Mouse (Mus musculus) sigmoid colon, adult 10 weeks (tissue): ENCODE measurements around the gene Ccr10. TPM values are rescaled to one million over a fixed set of nuclear protein-coding genes. Genes with fewer than 3 reads are reported as not detected.

Experiments
- polyA plus RNA-seq: library from polyadenylated mRNA; stranded (reverse); fragments of 350-450 nt; fragmentation: Illumina TruSeq; extraction: RNeasy Lipid Tissue Mini Kit (QIAGEN cat#74804); gene quantifications from one replicate; pipeline ENCODE4 v1.2.3, GENCODE M21; 2014; ENCODE audit warnings: low read depth, low replicate concordance

Ccr10 gene
- not detected for polyA plus RNA-seq

DNA sequence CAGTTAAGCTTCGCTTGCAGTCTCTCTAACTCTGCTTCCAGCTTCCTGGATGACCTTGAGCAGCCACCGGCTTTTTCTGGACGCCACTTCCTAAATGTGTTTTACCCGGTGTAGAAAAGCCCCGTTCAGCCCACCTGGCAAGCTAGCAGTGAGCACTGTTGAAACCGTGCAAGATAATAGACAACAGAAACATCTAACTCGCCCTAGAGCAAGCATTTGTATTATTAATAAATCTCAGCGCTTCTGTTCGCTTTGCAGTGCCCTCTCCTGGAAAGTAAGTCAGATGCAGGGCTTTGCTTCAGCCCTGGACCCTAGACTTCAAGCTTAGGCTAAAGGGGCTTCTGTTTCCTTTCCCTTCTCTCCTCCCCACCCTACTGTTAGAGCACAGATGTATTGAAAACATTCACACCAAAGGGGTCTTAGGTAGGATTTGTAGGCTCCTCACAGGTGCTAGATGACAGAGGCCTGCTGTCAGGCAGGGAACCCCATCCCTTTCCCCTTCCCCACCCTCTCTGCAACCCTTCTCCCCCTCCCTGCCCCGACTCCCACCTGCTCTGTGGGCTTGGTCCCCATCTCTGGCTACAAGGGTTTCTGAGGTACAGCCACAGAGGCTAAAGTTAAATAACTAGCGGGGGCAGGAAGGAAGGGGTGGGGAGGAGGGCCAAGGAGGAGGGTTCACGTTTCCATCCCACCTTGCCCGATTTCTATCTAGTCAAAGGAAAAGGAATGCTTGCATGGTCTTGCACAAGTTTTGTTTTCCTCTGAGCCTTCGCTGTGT lies at the start of gene Ccr10:
TSS of gene Ccr10 (minus strand) at position 593 of the 778 bp plus-strand sequence.

DNA sequence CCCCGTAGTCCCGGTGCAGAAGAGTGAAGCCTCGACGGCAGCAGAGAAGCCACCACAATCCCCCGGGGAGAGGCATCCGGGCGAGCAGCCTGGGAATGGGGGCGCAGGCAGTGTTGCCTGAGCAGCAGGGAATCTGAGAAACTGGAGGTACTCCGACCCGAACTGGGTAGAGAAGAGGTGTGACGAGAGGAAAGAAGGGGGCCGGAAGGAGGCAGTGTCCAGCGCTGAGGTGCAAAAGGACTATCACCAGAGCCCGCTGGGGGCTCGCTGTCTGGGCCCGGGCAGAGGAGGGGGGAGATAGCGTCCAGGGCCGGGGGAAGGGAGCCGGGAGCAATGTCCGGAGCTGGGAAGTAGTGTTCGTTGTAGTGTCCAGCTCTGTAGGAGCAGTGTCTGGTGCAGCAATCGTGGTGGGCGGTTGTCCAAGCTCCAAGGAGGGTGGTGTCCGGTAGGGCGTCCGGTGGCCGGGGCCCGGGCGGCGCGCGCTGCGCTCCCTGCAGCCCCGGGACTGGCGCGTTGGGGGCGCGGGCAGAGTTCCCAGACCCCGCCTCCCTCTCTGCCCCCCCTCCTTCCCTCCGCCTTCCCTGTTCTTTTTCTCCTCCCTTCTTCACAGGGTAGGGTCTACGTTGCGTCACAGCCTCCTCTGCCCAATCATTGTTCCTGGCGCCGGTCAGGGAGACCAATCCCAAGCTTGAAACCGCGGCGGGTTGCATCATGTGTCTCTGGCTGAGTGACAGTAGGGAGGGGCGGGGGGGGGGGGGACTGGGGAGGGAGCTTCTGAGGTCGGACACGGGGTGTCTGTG lies 4.2 kb downstream of the Ccr10 start, which contains the start of gene Plekhh3:
TSS of gene Plekhh3 (minus strand) at position 541 of the 800 bp plus-strand sequence.

DNA sequence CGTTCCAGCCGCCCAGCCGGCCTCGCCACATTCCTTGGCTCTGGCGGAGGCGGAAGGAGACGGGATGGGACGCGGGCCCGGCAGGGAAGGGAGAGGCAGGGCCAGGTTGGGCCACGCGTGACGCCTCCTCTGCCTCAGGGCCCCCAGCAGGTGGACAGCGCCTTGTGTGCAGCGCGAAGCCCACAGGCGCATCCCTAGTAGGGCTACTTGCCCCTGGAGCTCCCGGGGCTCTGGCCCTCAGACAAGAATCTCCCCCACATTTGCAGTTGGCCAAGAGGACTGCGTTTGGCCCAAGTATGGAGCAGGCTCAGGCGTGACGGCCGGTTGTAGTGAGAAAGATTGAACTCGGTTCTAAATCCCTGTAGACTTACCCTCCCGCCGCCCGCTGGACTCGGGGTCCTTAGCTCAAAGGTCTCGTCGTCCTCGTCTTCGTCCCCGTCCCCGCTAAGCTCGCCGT lies 4.9 kb downstream of the Ccr10 start, which contains the start of gene Cntnap1:
TSS of gene Cntnap1 (plus strand) at position 170 of the 457 bp plus-strand sequence.

DNA sequence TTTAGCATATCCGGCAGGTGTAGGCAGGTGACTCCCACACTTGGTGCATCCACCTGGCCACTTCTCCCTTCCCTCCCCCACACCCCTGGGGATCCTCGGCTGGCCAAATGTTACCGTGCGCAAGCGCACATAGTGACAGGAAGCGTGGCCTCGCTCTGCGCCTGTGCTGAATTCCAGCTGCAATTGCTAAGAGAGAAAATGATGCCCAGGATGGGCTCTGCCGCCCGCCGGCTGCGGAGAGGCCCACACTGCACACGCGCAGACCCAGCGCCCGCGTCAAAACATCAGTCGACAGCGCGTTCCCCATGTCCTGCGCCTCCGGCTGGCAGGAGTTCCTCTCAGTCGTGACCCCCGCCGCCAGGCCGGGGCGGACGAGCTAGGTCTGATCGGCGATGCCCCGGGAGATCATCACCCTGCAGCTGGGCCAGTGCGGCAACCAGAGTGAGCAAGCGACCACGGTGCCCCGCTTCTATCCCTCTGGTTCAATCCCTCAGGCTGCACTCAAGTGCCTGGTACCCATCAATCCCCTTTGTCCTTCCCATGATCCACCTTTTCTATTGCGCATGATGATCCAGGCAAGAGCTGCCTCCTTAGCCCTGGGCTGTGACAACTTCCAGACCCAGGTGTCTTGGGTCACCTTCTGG lies 19.4 kb downstream of the Ccr10 start, which contains the start of gene Tubg2:
TSS of gene Tubg2 (plus strand) at position 180 of the 644 bp plus-strand sequence.

Other genes starting within 250 kb of the Ccr10 start
- gene Stat3, start 235.9 kb downstream of the Ccr10 start, polyA plus RNA-seq, result 28.1 TPM
- 61.3 TPM for gene Cavin1, start 204.6 kb downstream of the Ccr10 start, polyA plus RNA-seq
- 69.0 TPM for gene Atp6v0a1, start 166.0 kb downstream of the Ccr10 start, polyA plus RNA-seq
- 0.47 TPM for gene Naglu, start 105.4 kb downstream of the Ccr10 start, polyA plus RNA-seq
- gene Hsd17b1, start 97.0 kb downstream of the Ccr10 start, polyA plus RNA-seq, result not detected
- gene Coasy, start 92.9 kb downstream of the Ccr10 start, polyA plus RNA-seq, result 2.2 TPM
- 98.1 TPM for gene Mlx, start 88.2 kb downstream of the Ccr10 start, polyA plus RNA-seq
- gene Psmc3ip, start 80.0 kb downstream of the Ccr10 start, polyA plus RNA-seq, result 0.88 TPM
- gene Retreg3, start 55.5 kb downstream of the Ccr10 start, polyA plus RNA-seq, result 54.4 TPM
- gene Tubg1, start 55.5 kb downstream of the Ccr10 start, polyA plus RNA-seq, result 0.98 TPM
- 0.25 TPM for gene Tubg2, start 19.5 kb downstream of the Ccr10 start, polyA plus RNA-seq
- gene Cntnap1, start 4.9 kb downstream of the Ccr10 start, polyA plus RNA-seq, result 0.28 TPM
- gene Plekhh3, start 4.1 kb downstream of the Ccr10 start, polyA plus RNA-seq, result 1.8 TPM
- gene Ezh1, start 51.0 kb upstream of the Ccr10 start, polyA plus RNA-seq, result 48.0 TPM
- 4.3 TPM for gene Ramp2, start 70.6 kb upstream of the Ccr10 start, polyA plus RNA-seq
- 81.9 TPM for gene Vps25, start 78.3 kb upstream of the Ccr10 start, polyA plus RNA-seq
- 1.0 TPM for gene Wnk4, start 85.1 kb upstream of the Ccr10 start, polyA plus RNA-seq
- 8.1 TPM for gene Cntd1, start 103.6 kb upstream of the Ccr10 start, polyA plus RNA-seq
- gene Coa3, start 103.7 kb upstream of the Ccr10 start, polyA plus RNA-seq, result 9.6 TPM
- gene Becn1, start 126.8 kb upstream of the Ccr10 start, polyA plus RNA-seq, result 138 TPM
- 161 TPM for gene Psme3, start 140.8 kb upstream of the Ccr10 start, polyA plus RNA-seq
- gene Aoc2, start 149.6 kb upstream of the Ccr10 start, polyA plus RNA-seq, result 0.38 TPM
- 15.5 TPM for gene Aoc3, start 155.2 kb upstream of the Ccr10 start, polyA plus RNA-seq
- gene G6pc, start 192.1 kb upstream of the Ccr10 start, polyA plus RNA-seq, result not detected
- gene Aarsd1, start 242.2 kb upstream of the Ccr10 start, polyA plus RNA-seq, result 5.4 TPM
- gene Gm27029, start 249.4 kb upstream of the Ccr10 start, polyA plus RNA-seq, result not detected
- gene Rundc1, start 249.6 kb upstream of the Ccr10 start, polyA plus RNA-seq, result 3.9 TPM
- 4.9 TPM for gene Ptges3l, start 249.9 kb upstream of the Ccr10 start, polyA plus RNA-seq